Mouse (Mus musculus): ENCODE measurements around the gene Gtf2h3.

GRCm38 (mm10) chr5:124540383-124540786 lies 38.6 kb upstream of the Gtf2h3 start, which contains the start of gene Tmed2:
- peak; percentile 45 for TF ChIP-seq CTCF (IDR thresholded peaks at IDR 0.05; ENCODE audit: low read depth, low read length)
- TF ChIP-seq POLR2A (IDR thresholded peaks at IDR 0.05; ENCODE audit: insufficient read depth, low read length), result no peak
- TF ChIP-seq EP300 (IDR thresholded peaks at IDR 0.05; ENCODE audit: insufficient read depth, low read depth, low read length), result 0 out of 2 replicates have a peak, but pooled peaks have one; percentile 20

All from ES-Bruce4 (cell line).